Mouse (Mus musculus): ENCODE results near the gene Slc36a1.

DNA sequence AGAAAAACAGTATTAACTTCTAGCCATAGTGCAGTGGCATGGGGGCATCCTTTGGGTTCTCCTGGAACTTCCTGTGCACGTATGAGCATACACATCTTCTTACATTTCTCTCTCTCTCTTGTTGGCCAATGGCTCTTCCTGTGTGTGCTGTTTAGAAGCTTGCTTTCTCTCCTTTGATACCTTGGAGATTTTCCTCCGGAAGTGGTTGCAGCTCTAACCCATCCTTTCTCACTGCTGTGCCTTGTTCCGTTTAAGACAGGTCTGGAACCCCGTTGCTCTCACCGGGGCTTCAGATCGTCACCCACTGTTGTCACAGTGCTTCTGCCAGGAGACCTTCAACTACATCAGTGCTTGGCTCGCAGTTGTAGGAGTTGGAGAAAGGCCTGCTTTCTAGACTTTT lies 17.2 kb downstream of the Slc36a1 start:
- TF ChIP-seq CTCF (IDR thresholded peaks at IDR 0.05; ENCODE audit: low read depth, low read length), result no peak
- no peak for TF ChIP-seq POLR2AphosphoS5 (IDR thresholded peaks at IDR 0.05; ENCODE audit: insufficient replicate concordance, low read depth, low read length)
- no peak for TF ChIP-seq TAL1 (conservative IDR thresholded peaks at IDR 0.05; ENCODE audit: low read depth, low read length)
- TF ChIP-seq GATA1 (IDR thresholded peaks at IDR 0.05; ENCODE audit: borderline replicate concordance, low read length), result no peak
- no peak for TF ChIP-seq GATA2 (IDR thresholded peaks at IDR 0.05; ENCODE audit: borderline replicate concordance, low read depth, low read length)

All from G1E (cell line).